Mouse (Mus musculus) cerebellum, postnatal 10 days (tissue): ENCODE measurements around the gene Vmn1r25.
"Not testable (repeated sequence)": the region's sequence is repeated elsewhere in the genome, so short reads cannot be mapped to it uniquely, and the experiment has no call there.

ENCODE experiments used
- DNase-seq, 2 experiments: peaks; one replicate each; pipeline ENCODE4 v3.0.0; 2021; ENCODE audit warnings: mixed read lengths in 2 of 2

Vmn1r25 gene

DNA sequence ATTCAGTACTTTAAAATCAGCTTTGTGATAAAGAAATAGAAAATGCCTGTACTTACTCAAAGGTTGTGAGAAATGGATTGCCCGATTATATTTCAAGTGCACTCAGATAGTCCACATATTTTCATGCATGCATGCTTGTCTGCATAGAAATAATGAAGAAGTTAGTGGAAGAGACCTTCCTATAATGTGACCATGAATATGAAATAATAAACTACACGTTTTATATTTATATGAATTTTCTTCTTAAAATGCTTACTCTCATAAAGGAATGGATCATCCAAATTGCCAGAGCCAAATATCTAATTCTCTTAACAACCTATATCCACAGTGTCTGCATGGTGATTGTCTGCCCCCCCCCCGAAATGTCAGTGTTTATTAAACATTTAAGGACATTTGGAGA lies at the start of gene Vmn1r25:
Gene Vmn1r25, minus strand, starts transcription at position 101 of the 400 bp plus-strand sequence.
- no peak for DNase-seq

DNA sequence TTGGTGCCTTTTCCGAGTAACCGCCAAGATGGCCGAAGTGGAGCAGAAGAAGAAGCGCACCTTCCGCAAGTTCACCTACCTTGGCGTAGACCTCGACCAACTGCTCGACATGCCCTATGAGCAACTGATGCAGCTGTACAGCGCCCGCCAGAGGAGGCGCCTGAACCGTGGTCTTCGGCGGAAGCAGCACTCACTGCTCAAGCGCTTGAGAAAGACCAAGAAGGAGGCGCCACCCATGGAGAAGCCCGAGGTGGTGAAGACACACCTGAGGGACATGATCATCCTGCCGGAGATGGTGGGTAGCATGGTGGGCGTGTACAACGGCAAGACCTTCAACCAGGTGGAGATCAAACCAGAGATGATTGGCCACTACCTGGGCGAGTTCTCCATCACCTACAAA lies 36.9 kb upstream of the Vmn1r25 start:
- DNase-seq, result not testable (repeated sequence)

DNA sequence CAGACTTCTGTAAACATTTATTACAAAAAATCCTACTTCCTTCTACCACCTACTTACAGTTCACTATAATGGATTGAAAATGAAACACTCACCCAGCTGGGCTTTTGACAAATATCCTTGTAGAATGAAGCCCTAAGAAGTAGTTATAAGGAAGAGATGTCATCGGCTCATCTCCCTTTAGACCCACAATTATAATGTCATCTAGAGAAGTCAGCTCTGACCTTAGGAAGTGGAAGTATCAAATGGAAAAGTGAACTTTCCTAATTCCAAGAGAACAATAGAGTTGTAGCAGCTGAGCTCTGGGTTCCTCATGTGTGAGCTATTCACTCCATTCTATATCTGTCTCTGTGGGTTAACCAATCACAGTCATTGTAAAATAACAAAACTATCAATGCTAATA lies 34.4 kb upstream of the Vmn1r25 start, which contains the start of gene Vmn1r26:
Gene Vmn1r26, minus strand, starts transcription at position 101 of the 400 bp plus-strand sequence.
- no peak for DNase-seq

GRCm38 (mm10) chr6:57961403-57961802 lies 19.2 kb downstream of the Vmn1r25 start, which contains the start of gene Vmn1r24:
TSS of gene Vmn1r24 (minus strand) at chr6:57961503.
- DNase-seq, result not testable (repeated sequence)
